16 mouse cellular contexts compared by ENCODE assay signal in genomic region chr2:84895495-84896198, GRCm38 (mm10). TPM values are rescaled to one million over a fixed set of nuclear protein-coding genes. Genes with fewer than 3 reads are reported as not detected.
DNase-seq lines count a peak whose midpoint lies in the region; TF ChIP-seq lines count a peak whose summit lies in the region.
"Had no signal": no experiment of that assay in that cellular context is flagged by ENCODE, and none has a peak within 500 bp of the region (broad histone marks: within the 10 kb centered on the region; RNA-seq: fewer than 3 reads in every experiment).

No protein-coding gene starts in this region.

- no peaks in the 10 kb centered on the region for H3K79me2 ChIP-seq in CH12.LX (replicated peaks; ENCODE audit: control insufficient read depth, extremely low read depth, insufficient read depth, poor library complexity, severe bottlenecking)

- H3K9me3 ChIP-seq in CH12.LX (replicated peaks; ENCODE audit: low read length), result no peaks in the 10 kb centered on the region
- H3K9me3 ChIP-seq in megakaryocyte, embryonic 14.5 days, result no peaks in the 10 kb centered on the region
- H3K9me3 ChIP-seq: limb, embryonic 12.5 days; neural tube, embryonic 15.5 days had no signal

- no peak for TF ChIP-seq CTCF in CH12.LX (conservative IDR thresholded peaks at IDR 0.05 in 1 of 2, IDR thresholded peaks at IDR 0.05 in 1 of 2; ENCODE audit: low read depth in 2 of 2, low read length in 2 of 2)

- TF ChIP-seq POLR2A in CH12.LX (IDR thresholded peaks at IDR 0.05; ENCODE audit: low read depth, low read length), result no peak

- peaks cover 8% of the 10 kb centered on the region for H3K27me3 ChIP-seq in CH12.LX (replicated peaks)
- peaks cover 42% of the 10 kb centered on the region for H3K27me3 ChIP-seq in megakaryocyte, embryonic 14.5 days (replicated peaks)

- peak; percentile 56 for DNase-seq in kidney, adult 9 months
- no peak for DNase-seq in kidney, postnatal 4 days
- no peak for DNase-seq in CH12.LX (ENCODE audit: extremely low read depth)
- DNase-seq in induced T-regulatory cell, adult 2 months (ENCODE audit: low read depth), result peak; percentile 36
- DNase-seq in thymus, postnatal 10 days (ENCODE audit: low spot score in 2 of 2), result no peak
- DNase-seq in thymus, postnatal 0 days (ENCODE audit: low spot score), result no peak
- DNase-seq: cerebellum, adult 8-10 months; embryo, embryonic 11 days; gastrocnemius, postnatal 36 days; heart, postnatal 10 days had no signal

- dilution Hi-C loops in CH12.LX (cut with MboI; ENCODE audit: extremely low pct_ligation_motif_present, extremely low pct_unique_long_range_greater_than_20kb, low sequenced_read_pairs), result no loop called here

- no peak for TF ChIP-seq EP300 in CH12.LX (IDR thresholded peaks at IDR 0.05; ENCODE audit: low read length)

- H3K9ac ChIP-seq in CH12.LX (ENCODE audit: insufficient read depth, low read depth), result no peak overlapping the region
- H3K9ac ChIP-seq: limb, embryonic 12.5 days; neural tube, embryonic 15.5 days had no signal

- no peaks in the 10 kb centered on the region for H3K36me3 ChIP-seq in CH12.LX (replicated peaks in 1 of 2; ENCODE audit: control insufficient read depth in 1 of 2, insufficient read depth in 1 of 2, low read length in 1 of 2)
- H3K36me3 ChIP-seq in megakaryocyte, embryonic 14.5 days (replicated peaks; ENCODE audit: low read length), result no peaks in the 10 kb centered on the region
- H3K36me3 ChIP-seq: limb, embryonic 12.5 days; neural tube, embryonic 15.5 days had no signal

- no peak for TF ChIP-seq RAD21 in CH12.LX (IDR thresholded peaks at IDR 0.05; ENCODE audit: low read depth, low read length)

- H3K4me2 ChIP-seq in CH12.LX (ENCODE audit: insufficient read depth, low read depth, poor library complexity, severe bottlenecking), result peak overlapping the region; percentile 41; the same call in 1 of the 2 replicates
- H3K4me2 ChIP-seq: limb, embryonic 12.5 days; neural tube, embryonic 15.5 days had no signal

- in situ Hi-C loops in CH12.LX (cut with MboI; ENCODE audit: low pct_ligation_motif_present, low pct_unique_long_range_greater_than_20kb, low sequenced_read_pairs), result loop anchor here (25.0 kb wide), 1 partner anchor 342 kb away; no protein-coding TSS in a partner anchor

- no peak overlapping the region for H3K27ac ChIP-seq in CH12.LX (ENCODE audit: insufficient read depth, low read depth)
- H3K27ac ChIP-seq: limb, embryonic 12.5 days; macrophage; neural tube, embryonic 15.5 days had no signal

- no peak overlapping the region for H3K4me3 ChIP-seq in CH12.LX (replicated peaks in 1 of 3; ENCODE audit: low read depth in 2 of 3, low read length in 2 of 3, poor library complexity in 1 of 3)
- H3K4me3 ChIP-seq in megakaryocyte, embryonic 14.5 days (replicated peaks), result peak overlapping the region; percentile 12
- H3K4me3 ChIP-seq: erythroblast, embryonic 14.5 days; limb, embryonic 12.5 days; neural tube, embryonic 15.5 days had no signal

- 0 out of 4 replicates have a peak, but pooled peaks cover 0 to 2% of the 10 kb centered on the region in 2 experiments for H3K4me1 ChIP-seq in CH12.LX (ENCODE audit: control insufficient read depth in 1 of 2, insufficient read depth in 2 of 2)
- no peaks in the 10 kb centered on the region for H3K4me1 ChIP-seq in megakaryocyte, embryonic 14.5 days
- H3K4me1 ChIP-seq: limb, embryonic 12.5 days; neural tube, embryonic 15.5 days had no signal

TF ChIP-seq in CH12.LX, 34 proteins besides CTCF, POLR2A, EP300 and RAD21:
- no peak for TF ChIP-seq KAT2A (IDR thresholded peaks at IDR 0.05; ENCODE audit: insufficient replicate concordance, low read length)
- no peak for TF ChIP-seq ZMIZ1 (IDR thresholded peaks at IDR 0.05; ENCODE audit: low read depth, low read length)
- TF ChIP-seq HCFC1 (IDR thresholded peaks at IDR 0.05; ENCODE audit: low read depth, low read length), result peak; percentile 50
- 0 out of 2 replicates have a peak, but pooled peaks have one; percentile 15 for TF ChIP-seq JUND (conservative IDR thresholded peaks at IDR 0.05; ENCODE audit: low read depth, low read length)
- TF ChIP-seq IRF4 (IDR thresholded peaks at IDR 0.05; ENCODE audit: low read depth, low read length), result peak; percentile 31; the same call in 1 of the 2 replicates

RNA-seq across cellular contexts. Expression of gene Rtn4rl2, which starts 9.1 kb away (rescaled TPM):
- total RNA-seq in CH12.LX (2012; rRNA removed), result not detected in 2 replicates
- total RNA-seq in CH12.LX (2014; rRNA removed), result not detected in 2 replicates
- polyA plus RNA-seq in CH12.LX (2012; ENCODE audit: insufficient read length, low read depth), result not detected in 2 replicates
- polyA plus RNA-seq in megakaryocyte, embryonic 14.5 days (2012; ENCODE audit: insufficient read depth, low replicate concordance), result 2.7 and 8.4 TPM in 2 replicates
- 0.10 and 0.22 TPM in 2 replicates for polyA plus RNA-seq in thymus, postnatal 0 days (2015; fragmentation: Nextera tagmentation; extraction: Ambion mirVana)
- total RNA-seq: monocyte, adult 5-6 weeks had no signal
- polyA plus RNA-seq: erythroblast, embryonic 14.5 days; macrophage had no signal

RNA-seq across cellular contexts. Expression of gene Slc43a3, which starts 40.7 kb away (rescaled TPM):
- total RNA-seq in CH12.LX (2012; rRNA removed) (121 and 136 TPM in 2 replicates), CH12.LX (2014; rRNA removed) (163 and 176 TPM in 2 replicates)
- 140 and 174 TPM in 2 replicates for polyA plus RNA-seq in CH12.LX (2012; ENCODE audit: insufficient read length, low read depth)
- polyA plus RNA-seq in megakaryocyte, embryonic 14.5 days (2012; ENCODE audit: insufficient read depth, low replicate concordance), result 4.4 and 9.1 TPM in 2 replicates
- polyA plus RNA-seq in thymus, postnatal 0 days (2015; fragmentation: Nextera tagmentation; extraction: Ambion mirVana), result 29.1 and 30.0 TPM in 2 replicates

RNA-seq across cellular contexts. Expression of gene Slc43a1, which starts 57.0 kb away (rescaled TPM):
- total RNA-seq in CH12.LX (2012; rRNA removed) (4.9 and 5.0 TPM in 2 replicates), CH12.LX (2014; rRNA removed) (0.19 TPM in 1 of 2 replicates, not detected in the other)
- 0.30 and 0.71 TPM in 2 replicates for polyA plus RNA-seq in CH12.LX (2012; ENCODE audit: insufficient read length, low read depth)
- polyA plus RNA-seq in megakaryocyte, embryonic 14.5 days (2012; ENCODE audit: insufficient read depth, low replicate concordance), result 1.8 and 5.0 TPM in 2 replicates
- 19.7 and 22.7 TPM in 2 replicates for polyA plus RNA-seq in thymus, postnatal 0 days (2015; fragmentation: Nextera tagmentation; extraction: Ambion mirVana)
- total RNA-seq: monocyte, adult 5-6 weeks had no signal

Comparison
In these comparisons a context has a peak if more than half of its experiments do, and no peak if none do; other contexts are left out.
1. DNase-seq: peak in kidney, adult 9 months (single experiment) and induced T-regulatory cell, adult 2 months (single experiment); none in kidney, postnatal 4 days (0 of 2), CH12.LX (single experiment), thymus, postnatal 10 days (0 of 2) and thymus, postnatal 0 days (single experiment).